Mouse (Mus musculus) myocyte (in vitro differentiated cells): ENCODE measurements at regions not wholly inside any gene's neighbourhood (a gene's known extent, or its start where the extent isn't known, plus 50 kb on each side); places are given as distances from the start of the nearest gene placed in this dataset.

Source experiments
- MAX ChIP-seq: IDR thresholded peaks from one replicate; pipeline ENCODE4 v1.6.1; 2011; ENCODE audit warnings: low read depth, mild to moderate bottlenecking, control low read depth
- MYOD1 ChIP-seq, 3 experiments: IDR thresholded peaks; one replicate each; pipeline ENCODE4 v1.6.1; 2011; ENCODE audit warnings: control low read depth in 2 of 3, low read depth in 2 of 3, mild to moderate bottlenecking in 2 of 3, moderate library complexity in 1 of 3; ENCODE audit not compliant: insufficient read length in 2 of 3, control insufficient read depth in 1 of 3

GRCm38 (mm10) chr11:24619021-24619420, 541.2 kb downstream of the Bcl11a start:
- no peak for TF ChIP-seq MAX
- TF ChIP-seq MYOD1 (IDR thresholded peaks at IDR 0.05; ENCODE audit: control insufficient read depth in 1 of 3, insufficient read length in 2 of 3, low read depth in 2 of 3), result no peak
